ENCODE assay signal across 17 mouse cellular contexts in genomic region chr2:103601126-103601525, GRCm38 (mm10). TPM values are rescaled to one million over a fixed set of nuclear protein-coding genes. Genes with fewer than 3 reads are reported as not detected.
DNase-seq lines count a peak whose midpoint lies in the region; ATAC-seq and TF ChIP-seq lines count a peak whose summit lies in the region.
"Had no signal": no experiment of that assay in that cellular context is flagged by ENCODE, and none has a peak within 500 bp of the region (broad histone marks: within the 10 kb centered on the region; RNA-seq: fewer than 3 reads in every experiment).

No protein-coding gene starts in this region.

- peaks cover 54 to 94% of the 10 kb centered on the region in 2 experiments for H3K4me1 ChIP-seq in heart, embryonic 14.5 days (ENCODE audit: control insufficient read depth in 2 of 2, insufficient read depth in 2 of 2, low read length in 2 of 2)
- peaks cover 45% of the 10 kb centered on the region for H3K4me1 ChIP-seq in liver, adult 2 months (ENCODE audit: control insufficient read depth, insufficient read depth, low read length)
- peaks cover 77% of the 10 kb centered on the region for H3K4me1 ChIP-seq in liver, embryonic 12.5 days
- peaks cover 70% of the 10 kb centered on the region for H3K4me1 ChIP-seq in embryonic facial prominence, embryonic 13.5 days
- peaks cover 73% of the 10 kb centered on the region for H3K4me1 ChIP-seq in limb, embryonic 13.5 days
- peaks cover 10% of the 10 kb centered on the region for H3K4me1 ChIP-seq in forebrain, embryonic 11.5 days (replicated peaks; ENCODE audit: control insufficient read depth, insufficient read depth, low read length)

- ATAC-seq in heart, embryonic 14.5 days (ENCODE audit: insufficient number of reproducible peaks, insufficient read depth, low FRiP score, low read depth): no peak
- ATAC-seq in liver, embryonic 12.5 days: no peak
- ATAC-seq in embryonic facial prominence, embryonic 13.5 days (ENCODE audit: insufficient number of reproducible peaks, insufficient read depth, low FRiP score, low TSS enrichment, low read depth): no peak
- no peak for ATAC-seq in limb, embryonic 13.5 days (ENCODE audit: low FRiP score, low read depth)
- no peak for ATAC-seq in forebrain, embryonic 11.5 days (replicated peaks; ENCODE audit: low FRiP score)
- ATAC-seq: Patski had no signal

- DNase-seq in heart, adult 9 months (ENCODE audit: low spot score in 2 of 2): no peak
- DNase-seq in liver, adult 2 months (ENCODE audit: extremely low read depth, low read depth, low spot score): peak; percentile 98
- no peak for DNase-seq in forebrain, embryonic 11.5 days (ENCODE audit: low spot score)
- DNase-seq: adrenal gland, postnatal 14 days; cerebellum, adult 11-12 months; cerebellum, postnatal 36 days; lung, adult 18-20 months; lung, postnatal 4 days; right cerebral cortex, postnatal 25 days had no signal

- no peaks in the 10 kb centered on the region for H3K27me3 ChIP-seq in heart, embryonic 14.5 days (ENCODE audit: control insufficient read depth, insufficient read depth, low read length)
- H3K27me3 ChIP-seq in liver, adult 2 months (ENCODE audit: control insufficient read depth, insufficient read depth, low read length): no peaks in the 10 kb centered on the region
- no peaks in the 10 kb centered on the region for H3K27me3 ChIP-seq in liver, embryonic 12.5 days (replicated peaks)
- H3K27me3 ChIP-seq in embryonic facial prominence, embryonic 13.5 days: no peaks in the 10 kb centered on the region
- H3K27me3 ChIP-seq in limb, embryonic 13.5 days: no peaks in the 10 kb centered on the region
- no peaks in the 10 kb centered on the region for H3K27me3 ChIP-seq in forebrain, embryonic 11.5 days (ENCODE audit: control insufficient read depth, insufficient read depth, low read length)
- H3K27me3 ChIP-seq: forebrain, embryonic 13.5 days; Patski had no signal

- no peak overlapping the region for H3K9ac ChIP-seq in heart, embryonic 14.5 days (ENCODE audit: low read length)
- no peak overlapping the region; the same call in 1 of the 2 replicates for H3K9ac ChIP-seq in liver, adult 2 months (ENCODE audit: low read depth, low read length)
- H3K9ac ChIP-seq in liver, embryonic 12.5 days: no peak overlapping the region
- no peak overlapping the region for H3K9ac ChIP-seq in embryonic facial prominence, embryonic 13.5 days
- no peak overlapping the region for H3K9ac ChIP-seq in limb, embryonic 13.5 days
- H3K9ac ChIP-seq in forebrain, embryonic 11.5 days (ENCODE audit: low read length): no peak overlapping the region
- H3K9ac ChIP-seq: forebrain, embryonic 13.5 days; hindbrain, embryonic 14.5 days had no signal

- H3K79me2 ChIP-seq in liver, adult 2 months (ENCODE audit: control insufficient read depth, insufficient read depth, low read length): peaks cover 42% of the 10 kb centered on the region

- no peak for TF ChIP-seq POLR2A in liver, adult 2 months (IDR thresholded peaks at IDR 0.05; ENCODE audit: extremely low read depth, insufficient read depth, low read length)

- WGBS in heart, embryonic 14.5 days: 58% methylated on average over 1 of the region's 1 CpGs
- WGBS in liver, adult 2 months: 9% methylated on average over 1 of the region's 1 CpGs
- WGBS in liver, embryonic 12.5 days (ENCODE audit: insufficient replicate concordance): 39% methylated on average over 1 of the region's 1 CpGs
- 46% methylated on average over 1 of the region's 1 CpGs for WGBS in embryonic facial prominence, embryonic 13.5 days
- WGBS in limb, embryonic 13.5 days: 43% methylated on average over 1 of the region's 1 CpGs
- WGBS in forebrain, embryonic 11.5 days: 63% methylated on average over 1 of the region's 1 CpGs

- H3K4me3 ChIP-seq in heart, embryonic 14.5 days (ENCODE audit: control insufficient read depth in 1 of 2, insufficient read depth in 1 of 2, low read depth in 1 of 2, low read length in 2 of 2): no peak overlapping the region
- no peak overlapping the region for H3K4me3 ChIP-seq in liver, adult 2 months (ENCODE audit: insufficient read depth, low read depth, low read length)
- H3K4me3 ChIP-seq in liver, embryonic 12.5 days: no peak overlapping the region
- no peak overlapping the region for H3K4me3 ChIP-seq in embryonic facial prominence, embryonic 13.5 days
- no peak overlapping the region for H3K4me3 ChIP-seq in limb, embryonic 13.5 days
- H3K4me3 ChIP-seq in forebrain, embryonic 11.5 days (ENCODE audit: low read depth, low read length): no peak overlapping the region
- H3K4me3 ChIP-seq: forebrain, embryonic 13.5 days; midbrain, embryonic 10.5 days had no signal

- H3K9me3 ChIP-seq in heart, embryonic 14.5 days (ENCODE audit: control insufficient read depth, low read length): no peaks in the 10 kb centered on the region
- H3K9me3 ChIP-seq in liver, embryonic 12.5 days (replicated peaks): no peaks in the 10 kb centered on the region
- H3K9me3 ChIP-seq in embryonic facial prominence, embryonic 13.5 days: no peaks in the 10 kb centered on the region
- no peaks in the 10 kb centered on the region for H3K9me3 ChIP-seq in limb, embryonic 13.5 days
- H3K9me3 ChIP-seq in forebrain, embryonic 11.5 days (ENCODE audit: control insufficient read depth, low read length): no peaks in the 10 kb centered on the region
- H3K9me3 ChIP-seq: forebrain, embryonic 13.5 days; midbrain, embryonic 10.5 days had no signal

- TF ChIP-seq CTCF in liver, adult 2 months (IDR thresholded peaks at IDR 0.05; ENCODE audit: low read depth, low read length): no peak

- H3K27ac ChIP-seq in heart, embryonic 14.5 days (replicated peaks in 1 of 2; ENCODE audit: control insufficient read depth in 1 of 2, insufficient read depth in 1 of 2, low read depth in 2 of 2, low read length in 2 of 2): peak overlapping the region; percentile 87 to 88
- peak overlapping the region; percentile 69 for H3K27ac ChIP-seq in liver, adult 2 months (replicated peaks; ENCODE audit: insufficient read depth, low read depth, low read length)
- H3K27ac ChIP-seq in liver, embryonic 12.5 days: no peak overlapping the region; the same call in 1 of the 2 replicates
- H3K27ac ChIP-seq in embryonic facial prominence, embryonic 13.5 days: peak overlapping the region; percentile 87; the same call in 1 of the 2 replicates
- H3K27ac ChIP-seq in limb, embryonic 13.5 days: peak overlapping the region; percentile 83; the same call in 1 of the 2 replicates
- H3K27ac ChIP-seq in forebrain, embryonic 11.5 days (ENCODE audit: low read depth, low read length): no peak overlapping the region
- H3K27ac ChIP-seq: midbrain, embryonic 10.5 days had no signal

- peak overlapping the region; percentile 58 for H3K4me2 ChIP-seq in heart, embryonic 14.5 days (ENCODE audit: low read length)
- no peak overlapping the region for H3K4me2 ChIP-seq in liver, embryonic 12.5 days
- peak overlapping the region; percentile 44; the same call in 1 of the 2 replicates for H3K4me2 ChIP-seq in embryonic facial prominence, embryonic 13.5 days
- H3K4me2 ChIP-seq in limb, embryonic 13.5 days (replicated peaks): no peak overlapping the region
- no peak overlapping the region for H3K4me2 ChIP-seq in forebrain, embryonic 11.5 days (ENCODE audit: low read depth, low read length, severe bottlenecking)
- H3K4me2 ChIP-seq: hindbrain, embryonic 14.5 days had no signal

- H3K36me3 ChIP-seq in heart, embryonic 14.5 days (ENCODE audit: control insufficient read depth, insufficient read depth, low read length): no peaks in the 10 kb centered on the region
- H3K36me3 ChIP-seq in liver, adult 2 months (ENCODE audit: control insufficient read depth, insufficient read depth, low read length): no peaks in the 10 kb centered on the region
- H3K36me3 ChIP-seq in liver, embryonic 12.5 days: no peaks in the 10 kb centered on the region
- no peaks in the 10 kb centered on the region for H3K36me3 ChIP-seq in embryonic facial prominence, embryonic 13.5 days
- no peaks in the 10 kb centered on the region for H3K36me3 ChIP-seq in limb, embryonic 13.5 days
- no peaks in the 10 kb centered on the region for H3K36me3 ChIP-seq in forebrain, embryonic 11.5 days (ENCODE audit: control insufficient read depth, insufficient read depth, low read length)
- H3K36me3 ChIP-seq: midbrain, embryonic 10.5 days had no signal

RNA-seq across cellular contexts. Expression of gene Abtb2, which starts 35.0 kb away (rescaled TPM):
- 18.4 and 18.6 TPM in 2 replicates for polyA plus RNA-seq in heart, embryonic 14.5 days (2014; fragmentation: Nextera tagmentation; extraction: Ambion mirVana)
- total RNA-seq in liver, adult 2 months (2014; rRNA removed): 6.5 and 8.6 TPM in 2 replicates
- 15.1 and 17.3 TPM in 2 replicates for polyA plus RNA-seq in liver, adult 2 months (2012; rRNA removed)
- polyA plus RNA-seq in liver, embryonic 12.5 days (2016; fragmentation: Nextera tagmentation; extraction: Ambion mirVana): 4.1 and 4.5 TPM in 2 replicates
- 17.4 and 19.7 TPM in 2 replicates for polyA plus RNA-seq in embryonic facial prominence, embryonic 13.5 days (2015; fragmentation: Nextera tagmentation; extraction: Ambion mirVana)
- polyA plus RNA-seq in limb, embryonic 13.5 days (2015; fragmentation: Nextera tagmentation; extraction: Ambion mirVana): 17.6 and 20.5 TPM in 2 replicates
- polyA plus RNA-seq in forebrain, embryonic 11.5 days (2014; fragmentation: Nextera tagmentation; extraction: Ambion mirVana): 14.1 and 15.9 TPM in 2 replicates

Comparison
In these comparisons a context has a peak if more than half of its experiments do, and no peak if none do; other contexts are left out.
1. H3K27ac ChIP-seq: peak in heart, embryonic 14.5 days (2 of 2), liver, adult 2 months (single experiment), embryonic facial prominence, embryonic 13.5 days (single experiment) and limb, embryonic 13.5 days (single experiment); none in liver, embryonic 12.5 days (single experiment) and forebrain, embryonic 11.5 days (single experiment).
2. H3K4me2 ChIP-seq: peak in heart, embryonic 14.5 days (single experiment) and embryonic facial prominence, embryonic 13.5 days (single experiment); none in liver, embryonic 12.5 days (single experiment), limb, embryonic 13.5 days (single experiment) and forebrain, embryonic 11.5 days (single experiment).